Mouse (Mus musculus) liver, embryonic 14.5 days (tissue): ENCODE results near the gene Traf3ip2.

Experiments used
- CTCF ChIP-seq: IDR thresholded peaks from 2 replicates; pipeline ENCODE4 v1.5.1; 2016; ENCODE audit warnings: antibody characterized with exemption, low read depth, control low read depth
- EP300 ChIP-seq: IDR thresholded peaks from 2 replicates; pipeline ENCODE4 v1.6.1; 2016; ENCODE audit warnings: antibody characterized with exemption, low read depth

GRCm38 (mm10) chr10:39660698-39661097, 48.0 kb downstream of the Traf3ip2 start:
- TF ChIP-seq CTCF (no peak), EP300 (no peak)
